Mouse (Mus musculus): Measurements from ENCODE around the gene Stk32c.

DNA sequence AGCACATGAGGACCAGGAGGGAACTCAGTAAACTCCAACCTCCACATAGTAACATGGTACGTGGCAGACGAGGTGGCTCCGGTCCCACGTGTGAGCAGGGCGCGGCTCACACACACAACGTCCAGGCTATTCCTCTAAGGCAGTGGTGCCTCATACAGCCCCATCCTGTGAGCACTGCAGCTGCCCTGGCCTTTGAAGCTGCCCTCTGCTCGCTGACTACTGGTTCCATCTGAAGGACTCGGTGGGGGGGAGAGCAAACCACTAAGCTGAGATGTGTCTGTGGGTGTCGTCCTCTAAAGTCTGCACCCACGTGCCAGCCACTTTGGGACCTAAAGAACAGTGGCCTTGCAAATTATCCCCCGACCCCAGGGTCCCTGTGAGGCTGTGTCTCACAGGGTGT is 17.1 kb upstream of the Stk32c start:
- TF ChIP-seq CTCF (IDR thresholded peaks at IDR 0.05; ENCODE audit: extremely low read depth, insufficient read depth, low read length): no peak
- TF ChIP-seq POLR2A (IDR thresholded peaks at IDR 0.05; ENCODE audit: extremely low read depth, insufficient read depth, low read length): no peak
